Mouse (Mus musculus): ENCODE data around the gene Rft1. TPM values are rescaled to one million over a fixed set of nuclear protein-coding genes. Genes with fewer than 3 reads are reported as not detected.
"Not testable (repeated sequence)": the region's sequence is repeated elsewhere in the genome, so short reads cannot be mapped to it uniquely, and the experiment has no call there.

Gene Rft1
- polyA plus RNA-seq, 1 experiment from 2014 or later: 6.7 TPM

GRCm38 (mm10) chr14:30718696-30719095 lies 64.5 kb downstream of the Rft1 start:
- not testable (repeated sequence) for H3K27me3 ChIP-seq (replicated peaks; ENCODE audit: control insufficient read depth, insufficient read depth, low read length); ATAC-seq; H3K4me2 ChIP-seq (ENCODE audit: low read length); H3K9me3 ChIP-seq (replicated peaks; ENCODE audit: control insufficient read depth, low read length); H3K4me1 ChIP-seq (ENCODE audit: control insufficient read depth, insufficient read depth, low read length); H3K36me3 ChIP-seq (ENCODE audit: control insufficient read depth, insufficient read depth, low read length); DNase-seq (ENCODE audit: low spot score); H3K9ac ChIP-seq (ENCODE audit: low read length); H3K27ac ChIP-seq (ENCODE audit: low read depth, low read length); H3K4me3 ChIP-seq (ENCODE audit: low read depth, low read length)
- 95% methylated on average over 1 of the region's 1 CpGs for WGBS

- Histone ChIP-seq H3K4me1 (ENCODE audit: control insufficient read depth, insufficient read depth, low read length) (peaks cover 2% of the 10 kb centered on the region; the same call in 1 of the 2 replicates), H3K4me3 (ENCODE audit: low read depth, low read length) (no peak overlapping the region), H3K27ac (ENCODE audit: low read depth, low read length) (no peak overlapping the region), H3K36me3 (ENCODE audit: control insufficient read depth, insufficient read depth, low read length) (no peaks in the 10 kb centered on the region), H3K4me2 (ENCODE audit: low read length) (no peak overlapping the region), H3K9me3 (replicated peaks; ENCODE audit: control insufficient read depth, low read length) (no peaks in the 10 kb centered on the region), H3K9ac (ENCODE audit: low read length) (no peak overlapping the region), H3K27me3 (replicated peaks; ENCODE audit: control insufficient read depth, insufficient read depth, low read length) (no peaks in the 10 kb centered on the region; the same call in 1 of the 2 replicates)
- 79% methylated on average over 1 of the region's 1 CpGs for WGBS
- no peak for DNase-seq (ENCODE audit: low spot score)
- no peak for ATAC-seq
These were observed 65.4 kb downstream of the Rft1 start for GRCm38 (mm10) chr14:30719514-30719913.

GRCm38 (mm10) chr14:30721850-30722249 lies 67.7 kb downstream of the Rft1 start:
- WGBS: 81% methylated on average over 1 of the region's 1 CpGs
- no peaks in the 10 kb centered on the region for H3K9me3 ChIP-seq (replicated peaks; ENCODE audit: control insufficient read depth, low read length)
- no peak overlapping the region for H3K27ac ChIP-seq (ENCODE audit: low read depth, low read length)
- ATAC-seq: no peak
- no peaks in the 10 kb centered on the region for H3K27me3 ChIP-seq (replicated peaks; ENCODE audit: control insufficient read depth, insufficient read depth, low read length)
- H3K4me3 ChIP-seq (ENCODE audit: low read depth, low read length): no peak overlapping the region
- H3K36me3 ChIP-seq (ENCODE audit: control insufficient read depth, insufficient read depth, low read length): no peaks in the 10 kb centered on the region
- H3K4me1 ChIP-seq (ENCODE audit: control insufficient read depth, insufficient read depth, low read length): peaks cover 2% of the 10 kb centered on the region; the same call in 1 of the 2 replicates
- no peak overlapping the region for H3K9ac ChIP-seq (ENCODE audit: low read length)
- DNase-seq (ENCODE audit: low spot score): no peak
- H3K4me2 ChIP-seq (ENCODE audit: low read length): no peak overlapping the region

- H3K36me3 ChIP-seq (ENCODE audit: control insufficient read depth, insufficient read depth, low read length): no peaks in the 10 kb centered on the region
- ATAC-seq (no peak), DNase-seq (ENCODE audit: low spot score) (no peak)
- 86% methylated on average over 5 of the region's 5 CpGs for WGBS
- H3K27ac ChIP-seq (ENCODE audit: low read depth, low read length): no peak overlapping the region
- H3K9me3 ChIP-seq (replicated peaks; ENCODE audit: control insufficient read depth, low read length): no peaks in the 10 kb centered on the region
- no peak overlapping the region for H3K4me3 ChIP-seq (ENCODE audit: low read depth, low read length)
- H3K9ac ChIP-seq (ENCODE audit: low read length): no peak overlapping the region
- H3K4me1 ChIP-seq (ENCODE audit: control insufficient read depth, insufficient read depth, low read length): peaks cover 2% of the 10 kb centered on the region; the same call in 1 of the 2 replicates
- H3K4me2 ChIP-seq (ENCODE audit: low read length): no peak overlapping the region
- H3K27me3 ChIP-seq (replicated peaks; ENCODE audit: control insufficient read depth, insufficient read depth, low read length): no peaks in the 10 kb centered on the region
These were observed 68.2 kb downstream of the Rft1 start for GRCm38 (mm10) chr14:30722406-30722805.

- H3K36me3 ChIP-seq (ENCODE audit: control insufficient read depth, insufficient read depth, low read length): no peaks in the 10 kb centered on the region
- no peaks in the 10 kb centered on the region for H3K27me3 ChIP-seq (replicated peaks; ENCODE audit: control insufficient read depth, insufficient read depth, low read length)
- no peak overlapping the region for H3K9ac ChIP-seq (ENCODE audit: low read length)
- WGBS: 75% methylated on average over 3 of the region's 3 CpGs
- H3K4me3 ChIP-seq (ENCODE audit: low read depth, low read length): no peak overlapping the region
- no peak for ATAC-seq
- H3K4me2 ChIP-seq (ENCODE audit: low read length): no peak overlapping the region
- H3K27ac ChIP-seq (ENCODE audit: low read depth, low read length): no peak overlapping the region
- no peaks in the 10 kb centered on the region for H3K9me3 ChIP-seq (replicated peaks; ENCODE audit: control insufficient read depth, low read length)
- no peaks in the 10 kb centered on the region for H3K4me1 ChIP-seq (ENCODE audit: control insufficient read depth, insufficient read depth, low read length)
- no peak for DNase-seq (ENCODE audit: low spot score)
These were observed 77.7 kb downstream of the Rft1 start for GRCm38 (mm10) chr14:30731896-30732295.

- H3K9ac ChIP-seq (ENCODE audit: low read length): no peak overlapping the region
- no peak overlapping the region for H3K27ac ChIP-seq (ENCODE audit: low read depth, low read length)
- no peak overlapping the region for H3K4me2 ChIP-seq (ENCODE audit: low read length)
- no peaks in the 10 kb centered on the region for H3K9me3 ChIP-seq (replicated peaks; ENCODE audit: control insufficient read depth, low read length)
- ATAC-seq (no peak), DNase-seq (ENCODE audit: low spot score) (no peak)
- H3K4me3 ChIP-seq (ENCODE audit: low read depth, low read length): no peak overlapping the region
- H3K36me3 ChIP-seq (ENCODE audit: control insufficient read depth, insufficient read depth, low read length): no peaks in the 10 kb centered on the region
- no peaks in the 10 kb centered on the region for H3K27me3 ChIP-seq (replicated peaks; ENCODE audit: control insufficient read depth, insufficient read depth, low read length)
- no peaks in the 10 kb centered on the region for H3K4me1 ChIP-seq (ENCODE audit: control insufficient read depth, insufficient read depth, low read length)
- 99% methylated on average over 5 of the region's 5 CpGs for WGBS
These were observed 80.5 kb downstream of the Rft1 start for GRCm38 (mm10) chr14:30734665-30735064.

GRCm38 (mm10) chr14:30735810-30736209 lies 81.7 kb downstream of the Rft1 start:
- Histone ChIP-seq H3K9ac (ENCODE audit: low read length) (no peak overlapping the region), H3K27me3 (replicated peaks; ENCODE audit: control insufficient read depth, insufficient read depth, low read length) (no peaks in the 10 kb centered on the region), H3K9me3 (replicated peaks; ENCODE audit: control insufficient read depth, low read length) (no peaks in the 10 kb centered on the region), H3K4me3 (ENCODE audit: low read depth, low read length) (no peak overlapping the region), H3K27ac (ENCODE audit: low read depth, low read length) (no peak overlapping the region), H3K4me2 (ENCODE audit: low read length) (no peak overlapping the region), H3K4me1 (ENCODE audit: control insufficient read depth, insufficient read depth, low read length) (no peaks in the 10 kb centered on the region), H3K36me3 (ENCODE audit: control insufficient read depth, insufficient read depth, low read length) (no peaks in the 10 kb centered on the region)
- ATAC-seq: no peak
- 84% methylated on average over 3 of the region's 3 CpGs for WGBS
- DNase-seq (ENCODE audit: low spot score): no peak

GRCm38 (mm10) chr14:30736413-30736812 lies 82.3 kb downstream of the Rft1 start:
- H3K4me1 ChIP-seq (ENCODE audit: control insufficient read depth, insufficient read depth, low read length): no peaks in the 10 kb centered on the region
- no peak for ATAC-seq
- H3K9me3 ChIP-seq (replicated peaks; ENCODE audit: control insufficient read depth, low read length): no peaks in the 10 kb centered on the region
- DNase-seq (ENCODE audit: low spot score): no peak
- WGBS: 93% methylated on average over 1 of the region's 1 CpGs
- no peaks in the 10 kb centered on the region for H3K27me3 ChIP-seq (replicated peaks; ENCODE audit: control insufficient read depth, insufficient read depth, low read length)
- no peak overlapping the region for H3K4me3 ChIP-seq (ENCODE audit: low read depth, low read length)
- no peak overlapping the region for H3K9ac ChIP-seq (ENCODE audit: low read length)
- H3K27ac ChIP-seq (ENCODE audit: low read depth, low read length): no peak overlapping the region
- H3K4me2 ChIP-seq (ENCODE audit: low read length): no peak overlapping the region
- H3K36me3 ChIP-seq (ENCODE audit: control insufficient read depth, insufficient read depth, low read length): no peaks in the 10 kb centered on the region
